Mouse (Mus musculus) liver, embryonic 15.5 days (tissue): ENCODE measurements around the gene Cbx4. TPM values are rescaled to one million over a fixed set of nuclear protein-coding genes. Genes with fewer than 3 reads are reported as not detected.

Experiments
- ATAC-seq: fragments of 200-750 bp; cut with Nextera tagmentation; 2 replicates; pipeline ENCODE4 v1.8.0; 2017; ENCODE audit warnings: moderate number of reproducible peaks, mild to moderate bottlenecking, moderate library complexity; ENCODE audit not compliant: insufficient read depth
- H3K27ac ChIP-seq: fragments of 300-500 bp; sonication (generic); replicated peaks from 2 replicates; pipeline ENCODE4 v1.5.1; 2015; ENCODE audit warnings: mild to moderate bottlenecking, inconsistent platforms
- H3K27me3 ChIP-seq: fragments of 300-500 bp; sonication (generic); 2 replicates; pipeline ENCODE4 v1.6.1; 2015; ENCODE audit warnings: mild to moderate bottlenecking, inconsistent platforms
- H3K36me3 ChIP-seq: fragments of 300-500 bp; sonication (generic); replicated peaks from 2 replicates; pipeline ENCODE4 v1.6.1; 2015; ENCODE audit warnings: moderate library complexity, mild to moderate bottlenecking, inconsistent platforms
- H3K4me1 ChIP-seq: fragments of 300-500 bp; sonication (generic); replicated peaks from 2 replicates; pipeline ENCODE4 v1.6.1; 2015; ENCODE audit warnings: inconsistent platforms
- H3K4me2 ChIP-seq: fragments of 300-500 bp; sonication (generic); 2 replicates; pipeline ENCODE4 v1.6.1; 2015; ENCODE audit warnings: moderate library complexity, mild to moderate bottlenecking, inconsistent platforms
- H3K4me3 ChIP-seq: fragments of 300-500 bp; sonication (generic); replicated peaks from 2 replicates; pipeline ENCODE4 v1.5.1; 2015; ENCODE audit warnings: mild to moderate bottlenecking, inconsistent platforms
- H3K9ac ChIP-seq: fragments of 300-500 bp; sonication (generic); 2 replicates; pipeline ENCODE4 v1.6.1; 2015; ENCODE audit warnings: moderate library complexity, mild to moderate bottlenecking, inconsistent platforms
- H3K9me3 ChIP-seq: fragments of 300-500 bp; sonication (generic); replicated peaks from 2 replicates; pipeline ENCODE4 v1.6.1; 2016; ENCODE audit warnings: inconsistent platforms
- WGBS: fragments of 180-500 bp; shearing (Covaris S2); methylation state at CpG from one replicate; pipeline ENCODE4 v1.1.7; 2015; ENCODE audit warnings: mixed read lengths; ENCODE audit not compliant: insufficient replicate concordance; 5-methylcytosine and 5-hydroxymethylcytosine counted together
- polyA plus RNA-seq: library from polyadenylated mRNA; unstranded; fragments of >200 nt; fragmentation: Nextera tagmentation; extraction: Ambion mirVana; gene quantifications from 2 replicates; pipeline ENCODE4 v1.2.1, GENCODE M21; 2015

Cbx4 gene
- polyA plus RNA-seq, 1 experiment from 2014 or later: 2.9 TPM

DNA sequence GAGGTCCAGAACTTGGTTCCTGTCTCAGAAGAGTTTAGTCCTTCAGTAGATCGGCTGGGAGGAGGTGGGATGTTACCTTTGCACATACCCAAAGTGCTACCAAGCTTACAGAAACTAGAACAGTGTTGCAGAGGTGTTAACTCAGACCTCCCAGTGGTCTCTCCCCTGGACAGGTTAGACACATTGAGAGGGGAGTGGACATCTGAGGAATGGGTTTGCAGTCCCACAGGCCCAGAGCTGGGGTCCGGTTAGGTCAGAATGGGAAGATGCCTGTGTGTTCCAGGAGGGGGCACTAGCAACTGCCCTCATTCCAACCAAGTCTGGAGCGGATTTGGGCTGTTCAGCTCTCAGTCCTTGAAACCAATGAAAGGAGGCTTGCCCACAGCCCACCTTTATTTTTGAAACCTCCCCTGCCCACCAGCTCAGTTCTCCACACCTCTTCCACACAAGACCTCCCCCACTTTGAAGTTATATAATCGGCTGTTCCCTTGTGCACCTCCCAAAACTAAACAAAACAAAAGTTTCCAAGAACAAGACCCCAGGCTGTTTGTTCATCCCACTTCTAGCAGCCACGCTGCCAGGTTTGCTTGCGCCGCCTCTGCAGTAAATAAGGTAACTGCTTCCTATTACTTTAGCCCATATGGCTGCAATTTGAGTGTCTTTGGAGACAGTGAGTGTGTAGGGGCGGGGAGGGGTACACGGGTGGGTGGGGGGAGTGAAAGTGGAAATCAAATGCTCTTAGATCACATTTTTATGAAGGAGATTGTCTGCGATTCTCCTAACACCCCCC lies 42.1 kb downstream of the Cbx4 start:
- Histone ChIP-seq H3K9ac (no peak overlapping the region), H3K9me3 (no peaks in the 10 kb centered on the region), H3K4me3 (no peak overlapping the region), H3K27me3 (peaks cover 100% of the 10 kb centered on the region), H3K4me2 (0 out of 2 replicates have a peak overlapping the region, but pooled peaks have one; percentile 40), H3K27ac (no peak overlapping the region), H3K36me3 (peaks cover 5% of the 10 kb centered on the region; the same call in 1 of the 2 replicates), H3K4me1 (peaks cover 73% of the 10 kb centered on the region)
- no peak for ATAC-seq
- 3% methylated on average over 10 of the region's 10 CpGs for WGBS

- WGBS: 3% methylated on average over 4 of the region's 4 CpGs
- Histone ChIP-seq H3K36me3 (peaks cover 12% of the 10 kb centered on the region; the same call in 1 of the 2 replicates), H3K27ac (no peak overlapping the region), H3K4me3 (no peak overlapping the region), H3K9me3 (no peaks in the 10 kb centered on the region), H3K4me1 (peaks cover 72% of the 10 kb centered on the region), H3K4me2 (no peak overlapping the region), H3K9ac (no peak overlapping the region), H3K27me3 (peaks cover 100% of the 10 kb centered on the region)
- no peak for ATAC-seq
Measured at GRCm38 (mm10) chr11:119043273-119043540, 42.8 kb downstream of the Cbx4 start.

DNA sequence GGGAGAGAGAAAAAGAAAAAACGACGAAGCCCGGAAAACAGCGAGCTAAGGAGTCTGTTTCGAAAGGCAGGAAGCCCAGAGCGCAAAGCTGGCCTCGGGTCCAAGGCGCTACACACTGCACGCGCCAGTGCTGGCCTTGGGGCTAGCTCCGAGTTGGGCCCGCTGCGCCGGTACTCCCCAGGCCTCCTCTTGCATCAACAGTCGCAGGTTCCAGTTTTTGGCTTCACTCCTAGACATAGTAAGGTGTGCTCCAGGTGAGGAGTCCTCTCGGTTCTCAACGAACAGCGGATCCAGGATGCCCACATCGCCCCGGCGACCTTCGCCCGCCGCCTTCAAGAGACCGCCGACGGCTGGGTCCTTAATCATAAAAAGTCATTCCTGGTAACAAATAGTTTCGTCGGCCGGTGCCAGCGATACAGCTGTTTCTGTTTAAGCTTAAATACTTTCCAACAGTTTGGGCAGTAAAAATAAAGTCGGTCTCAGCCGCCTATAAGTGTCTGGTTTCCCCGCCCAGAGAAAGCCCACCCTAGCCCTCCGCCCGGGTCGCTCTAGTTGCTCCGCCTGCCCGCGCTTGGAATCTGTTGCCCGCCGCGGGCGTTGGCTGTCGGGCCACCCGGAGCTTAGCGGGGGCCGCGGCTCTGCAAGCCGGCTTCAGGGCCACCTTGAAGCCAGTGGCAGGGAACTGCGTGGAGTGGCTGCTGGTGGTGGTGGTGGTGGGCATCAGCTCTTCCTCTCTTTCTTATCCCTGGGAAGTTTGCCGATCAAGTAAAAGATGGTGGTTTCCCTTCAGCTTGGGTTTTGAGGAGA lies 43.4 kb downstream of the Cbx4 start:
- Histone ChIP-seq H3K36me3 (peaks cover 12% of the 10 kb centered on the region; the same call in 1 of the 2 replicates), H3K9me3 (no peaks in the 10 kb centered on the region), H3K27ac (no peak overlapping the region), H3K9ac (no peak overlapping the region), H3K4me2 (peak overlapping the region; percentile 25; the same call in 1 of the 2 replicates), H3K27me3 (peaks cover 100% of the 10 kb centered on the region), H3K4me1 (peaks cover 69% of the 10 kb centered on the region), H3K4me3 (0 out of 2 replicates have a peak overlapping the region, but pooled peaks have one; percentile 12)
- 2% methylated on average over 52 of the region's 52 CpGs for WGBS
- no peak for ATAC-seq

DNA sequence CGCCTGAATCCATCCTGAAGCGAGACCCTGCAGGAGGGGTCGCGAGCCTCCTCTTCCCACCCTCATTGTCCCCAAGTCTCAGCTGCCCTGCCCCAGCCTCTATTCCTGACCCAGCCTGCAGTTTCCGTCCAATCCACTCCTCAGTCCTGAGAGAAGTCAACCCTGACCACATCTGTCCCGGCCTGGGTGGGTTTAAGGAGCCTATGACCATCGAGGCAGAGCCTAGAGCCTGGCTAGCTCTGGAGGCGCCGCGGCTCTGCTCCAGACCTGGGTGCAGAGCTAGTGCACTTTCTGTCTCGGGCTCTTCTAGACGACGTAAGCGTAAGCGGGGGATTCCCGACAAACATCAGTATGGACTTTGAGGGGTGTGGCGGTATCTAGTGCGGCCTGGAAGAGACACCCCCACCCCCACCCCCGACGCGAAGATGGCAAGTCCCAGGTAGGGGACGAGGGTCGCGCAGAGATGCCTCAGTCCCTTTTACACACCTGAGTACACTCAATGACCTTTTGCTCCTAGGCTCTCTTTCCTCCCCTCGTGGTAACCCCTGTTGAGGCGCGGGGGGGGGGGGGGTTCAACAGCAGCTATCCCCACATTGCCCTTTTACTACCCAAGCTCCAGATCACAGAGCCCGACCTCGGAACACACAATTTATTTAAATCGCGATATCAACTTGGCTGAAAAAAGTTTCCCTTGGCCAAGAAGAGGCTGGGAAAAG lies 44.1 kb downstream of the Cbx4 start:
- WGBS: 2% methylated on average over 31 of the region's 31 CpGs
- H3K9ac ChIP-seq: no peak overlapping the region
- H3K4me3 ChIP-seq: peak overlapping the region; percentile 66
- no peak for ATAC-seq
- H3K27me3 ChIP-seq: peaks cover 100% of the 10 kb centered on the region
- peaks cover 12% of the 10 kb centered on the region; the same call in 1 of the 2 replicates for H3K36me3 ChIP-seq
- peak overlapping the region; percentile 88 for H3K4me2 ChIP-seq
- no peaks in the 10 kb centered on the region for H3K9me3 ChIP-seq
- peaks cover 70% of the 10 kb centered on the region for H3K4me1 ChIP-seq
- no peak overlapping the region for H3K27ac ChIP-seq

- ATAC-seq: peak; percentile 40
- peak overlapping the region; percentile 27; the same call in 1 of the 2 replicates for H3K9ac ChIP-seq
- no peak overlapping the region for H3K27ac ChIP-seq
- peaks cover 100% of the 10 kb centered on the region for H3K27me3 ChIP-seq
- peak overlapping the region; percentile 88 for H3K4me2 ChIP-seq
- H3K36me3 ChIP-seq: peaks cover 12% of the 10 kb centered on the region; the same call in 1 of the 2 replicates
- under 1% methylated on average over 31 of the region's 31 CpGs for WGBS
- peak overlapping the region; percentile 66 for H3K4me3 ChIP-seq
- no peaks in the 10 kb centered on the region for H3K9me3 ChIP-seq
- peaks cover 65% of the 10 kb centered on the region for H3K4me1 ChIP-seq
Measured at GRCm38 (mm10) chr11:119041325-119041716, 44.7 kb downstream of the Cbx4 start.

DNA sequence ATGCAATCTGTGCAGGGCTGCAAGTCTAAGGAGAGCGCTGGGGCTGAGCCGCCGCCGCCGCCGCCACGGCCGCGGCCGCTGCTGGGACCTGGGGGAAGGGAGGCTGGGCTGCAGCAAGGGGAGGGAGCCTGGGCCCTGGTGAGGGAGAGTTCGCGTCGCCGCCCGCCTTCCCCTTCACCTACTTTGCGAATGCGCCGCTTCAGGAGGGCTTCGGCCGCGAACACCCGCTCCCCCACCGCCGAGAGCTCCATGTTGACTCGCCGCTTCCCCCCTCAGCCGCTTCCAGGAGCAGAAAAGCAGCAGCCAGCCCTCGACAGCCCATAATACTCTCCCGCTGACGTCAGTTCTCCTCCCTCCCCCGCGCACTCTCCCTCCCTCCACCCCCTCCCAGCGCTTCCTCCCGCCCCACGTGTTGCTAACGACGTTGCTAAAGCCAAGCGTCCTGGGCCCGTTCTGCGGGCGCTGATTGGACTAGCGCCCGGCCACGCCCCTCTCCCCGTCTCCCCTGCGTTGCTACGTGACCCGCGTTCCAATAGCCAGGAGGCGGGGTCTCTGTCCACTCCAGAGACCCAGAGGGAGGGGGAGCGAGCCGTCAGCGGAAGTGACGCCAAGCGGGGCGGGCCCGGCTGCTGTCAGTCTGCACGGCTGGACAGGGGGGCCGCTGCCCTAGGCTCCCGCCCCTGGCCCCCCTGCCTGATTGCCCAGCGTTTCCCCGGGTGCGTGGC lies 45.3 kb downstream of the Cbx4 start, which contains the start of gene Cbx8:
Gene Cbx8, minus strand, starts transcription at position 370 of the 725 bp plus-strand sequence.
- Histone ChIP-seq H3K9me3 (no peaks in the 10 kb centered on the region), H3K4me2 (peak within 1 kb of the TSS; percentile 88), H3K36me3 (peaks cover 12% of the 10 kb centered on the region; the same call in 1 of the 2 replicates), H3K9ac (peak within 1 kb of the TSS; percentile 58), H3K27me3 (peaks cover 100% of the 10 kb centered on the region), H3K4me3 (peak within 1 kb of the TSS; percentile 66), H3K4me1 (peaks cover 60% of the 10 kb centered on the region), H3K27ac (peak within 1 kb of the TSS; percentile 48)
- ATAC-seq: peak; percentile 84
- WGBS: under 1% methylated on average over 62 of the region's 63 CpGs

DNA sequence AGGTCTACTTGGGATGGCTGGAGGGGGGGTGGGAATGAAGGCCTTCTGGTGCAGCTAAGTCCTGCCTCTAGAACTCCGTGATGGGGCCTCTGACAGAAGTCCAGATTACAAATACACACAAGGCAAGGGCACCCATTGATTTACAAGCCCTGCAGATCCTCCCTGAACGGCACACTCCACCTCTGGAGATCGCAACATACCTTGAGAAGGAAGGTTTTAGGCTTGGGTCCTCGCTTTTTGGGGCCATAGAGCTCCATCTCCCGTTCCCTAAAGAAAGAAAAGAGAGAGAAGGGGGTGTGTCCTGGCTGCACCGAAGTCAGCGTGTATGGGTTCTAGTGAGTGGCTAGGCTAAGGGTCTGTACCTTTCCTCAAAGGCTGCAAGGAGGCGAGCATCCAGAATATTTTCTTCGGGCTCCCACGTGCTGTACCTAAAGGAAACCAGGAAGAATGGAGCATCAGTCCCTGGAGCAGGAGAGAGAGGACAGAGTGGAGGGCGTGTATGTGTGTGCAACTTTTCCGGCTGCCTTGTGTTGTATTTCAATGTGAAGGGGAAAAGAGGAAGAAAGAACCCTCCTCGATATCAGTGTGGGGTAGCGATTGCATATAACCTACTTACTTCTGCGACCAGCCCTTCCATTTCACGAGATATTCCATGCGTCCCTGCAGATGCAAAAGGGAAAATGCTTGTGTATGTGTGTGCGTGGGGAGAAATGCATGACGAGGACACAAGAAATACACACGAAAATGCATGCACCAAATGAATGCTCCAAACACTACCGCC lies 46.1 kb downstream of the Cbx4 start:
- H3K4me2 ChIP-seq: peak overlapping the region; percentile 88
- H3K27me3 ChIP-seq: peaks cover 100% of the 10 kb centered on the region
- no peak for ATAC-seq
- peaks cover 12% of the 10 kb centered on the region; the same call in 1 of the 2 replicates for H3K36me3 ChIP-seq
- H3K4me1 ChIP-seq: peaks cover 54% of the 10 kb centered on the region
- peak overlapping the region; percentile 58 for H3K9ac ChIP-seq
- H3K27ac ChIP-seq: peak overlapping the region; percentile 48; the same call in 1 of the 2 replicates
- no peaks in the 10 kb centered on the region for H3K9me3 ChIP-seq
- H3K4me3 ChIP-seq: peak overlapping the region; percentile 66
- 11% methylated on average over 21 of the region's 21 CpGs for WGBS

GRCm38 (mm10) chr11:119038744-119039484 lies 47.1 kb downstream of the Cbx4 start:
- peaks cover 53% of the 10 kb centered on the region for H3K4me1 ChIP-seq
- H3K27me3 ChIP-seq: peaks cover 100% of the 10 kb centered on the region
- WGBS: 67% methylated on average over 22 of the region's 22 CpGs
- no peak overlapping the region for H3K4me3 ChIP-seq
- H3K4me2 ChIP-seq: no peak overlapping the region
- H3K9me3 ChIP-seq: no peaks in the 10 kb centered on the region
- peaks cover 12% of the 10 kb centered on the region; the same call in 1 of the 2 replicates for H3K36me3 ChIP-seq
- no peak overlapping the region for H3K9ac ChIP-seq
- H3K27ac ChIP-seq: no peak overlapping the region
- ATAC-seq: no peak

DNA sequence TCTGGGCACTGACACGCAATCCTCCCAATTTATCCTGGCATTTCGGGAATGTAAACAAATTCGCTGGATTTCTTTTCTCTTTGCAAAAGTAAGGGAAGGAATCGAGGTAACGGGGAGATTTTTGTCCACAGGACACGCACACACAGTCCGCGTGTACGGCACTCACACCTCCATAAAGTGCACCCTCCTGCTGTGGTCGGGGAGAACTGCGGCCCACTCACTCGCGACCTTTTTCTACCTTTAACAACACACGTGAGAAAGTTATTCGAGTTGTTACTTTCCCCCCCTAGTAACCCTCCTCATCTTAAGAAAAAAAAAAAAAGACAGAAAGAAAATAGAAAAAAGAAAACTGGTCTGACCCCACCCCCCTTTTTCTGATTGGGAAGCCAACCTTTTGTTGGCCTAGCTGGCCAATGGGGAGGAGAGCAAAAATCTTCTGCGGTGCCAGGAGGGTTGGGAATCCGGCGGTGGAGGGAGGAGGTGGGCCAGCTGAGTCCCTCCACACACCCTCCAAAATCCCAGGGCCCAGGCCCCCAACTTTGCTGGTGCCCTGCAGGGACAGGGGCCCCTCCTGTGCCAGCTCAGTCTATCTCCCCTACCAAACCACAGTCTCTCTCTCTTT lies 48.1 kb downstream of the Cbx4 start:
- Histone ChIP-seq H3K4me3 (no peak overlapping the region), H3K4me1 (peaks cover 53% of the 10 kb centered on the region), H3K4me2 (peak overlapping the region; percentile 64), H3K9me3 (no peaks in the 10 kb centered on the region), H3K36me3 (peaks cover 12% of the 10 kb centered on the region; the same call in 1 of the 2 replicates), H3K27me3 (peaks cover 100% of the 10 kb centered on the region), H3K27ac (no peak overlapping the region), H3K9ac (no peak overlapping the region)
- no peak for ATAC-seq
- 23% methylated on average over 18 of the region's 18 CpGs for WGBS
